In the genomic region with DNA sequence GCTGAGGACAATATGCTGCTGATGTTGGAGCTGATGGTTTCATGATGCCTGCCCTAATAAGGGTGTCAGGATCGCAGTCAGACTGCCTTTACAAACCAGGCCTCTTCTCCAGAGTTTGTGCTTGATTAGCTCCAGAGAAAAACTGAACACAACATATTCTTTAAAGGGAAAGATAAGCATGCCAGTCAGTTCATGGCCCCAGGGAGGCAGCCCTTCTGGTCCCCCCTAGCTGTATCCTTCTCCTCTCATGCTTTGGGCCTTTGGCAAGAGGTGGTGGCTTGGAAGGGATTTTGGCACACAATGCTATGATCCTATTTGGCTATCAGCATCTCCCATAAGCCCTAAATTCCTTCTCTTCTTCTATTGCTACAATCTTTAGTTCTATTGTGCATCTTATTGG, we compare ENCODE assay signal across 17 mouse cellular contexts.
DNase-seq lines count a peak whose midpoint lies in the region; ATAC-seq and TF ChIP-seq lines count a peak whose summit lies in the region.
"Had no signal": no experiment of that assay in that cellular context is flagged by ENCODE, and none has a peak within 500 bp of the region (broad histone marks: within the 10 kb centered on the region; RNA-seq: fewer than 3 reads in every experiment).

No protein-coding gene starts in this region.

- H3K4me1 ChIP-seq in forebrain, embryonic 12.5 days, result peaks cover 23% of the 10 kb centered on the region
- peaks cover 19% of the 10 kb centered on the region for H3K4me1 ChIP-seq in hindbrain, embryonic 15.5 days (replicated peaks)
- peaks cover 19% of the 10 kb centered on the region for H3K4me1 ChIP-seq in midbrain, embryonic 16.5 days (ENCODE audit: control insufficient read depth, insufficient read depth, low read length)
- H3K4me1 ChIP-seq: embryonic facial prominence, embryonic 15.5 days; limb, embryonic 13.5 days; liver, embryonic 15.5 days had no signal

- H3K9ac ChIP-seq in forebrain, embryonic 12.5 days, result no peak overlapping the region
- no peak overlapping the region for H3K9ac ChIP-seq in hindbrain, embryonic 15.5 days
- no peak overlapping the region for H3K9ac ChIP-seq in midbrain, embryonic 16.5 days (ENCODE audit: low read depth, low read length)
- H3K9ac ChIP-seq: embryonic facial prominence, embryonic 15.5 days; limb, embryonic 13.5 days; liver, embryonic 15.5 days; neural tube, embryonic 12.5 days had no signal

- DNase-seq in layer of hippocampus, adult 2 months (ENCODE audit: low spot score in 2 of 2), result no peak
- DNase-seq in layer of hippocampus, postnatal 36 days, result no peak
- DNase-seq in thymus, postnatal 4 days, result no peak
- no peak for DNase-seq in left cerebral cortex, adult 2 months (ENCODE audit: extremely low spot score in 1 of 2, low spot score in 2 of 2)
- no peak for DNase-seq in adrenal gland, postnatal 25 days
- DNase-seq: gastrocnemius, postnatal 25 days; kidney, adult 18-20 months; kidney, postnatal 4 days; lung, postnatal 10 days had no signal

- no peaks in the 10 kb centered on the region for H3K36me3 ChIP-seq in forebrain, embryonic 12.5 days (replicated peaks)
- H3K36me3 ChIP-seq in hindbrain, embryonic 15.5 days, result no peaks in the 10 kb centered on the region
- H3K36me3 ChIP-seq in midbrain, embryonic 16.5 days (ENCODE audit: control insufficient read depth, insufficient read depth, low read length), result no peaks in the 10 kb centered on the region
- H3K36me3 ChIP-seq: embryonic facial prominence, embryonic 15.5 days; limb, embryonic 13.5 days; liver, embryonic 15.5 days; neural tube, embryonic 12.5 days had no signal

- no peak overlapping the region for H3K4me3 ChIP-seq in layer of hippocampus, adult 2 months
- H3K4me3 ChIP-seq in forebrain, embryonic 12.5 days (replicated peaks), result no peak overlapping the region
- H3K4me3 ChIP-seq in hindbrain, embryonic 15.5 days, result no peak overlapping the region
- no peak overlapping the region for H3K4me3 ChIP-seq in midbrain, embryonic 16.5 days (ENCODE audit: low read depth, low read length)
- no peak overlapping the region for H3K4me3 ChIP-seq in left cerebral cortex, adult 2 months
- H3K4me3 ChIP-seq: embryonic facial prominence, embryonic 15.5 days; limb, embryonic 13.5 days; liver, embryonic 15.5 days; neural tube, embryonic 12.5 days had no signal

- no peaks in the 10 kb centered on the region for H3K27me3 ChIP-seq in forebrain, embryonic 12.5 days
- H3K27me3 ChIP-seq in hindbrain, embryonic 15.5 days, result no peaks in the 10 kb centered on the region
- no peaks in the 10 kb centered on the region for H3K27me3 ChIP-seq in midbrain, embryonic 16.5 days (ENCODE audit: control insufficient read depth, insufficient read depth, low read depth, low read length)
- H3K27me3 ChIP-seq: embryonic facial prominence, embryonic 15.5 days; limb, embryonic 13.5 days; liver, embryonic 15.5 days; neural tube, embryonic 12.5 days had no signal

- no peak overlapping the region for H3K4me2 ChIP-seq in forebrain, embryonic 12.5 days
- no peak overlapping the region for H3K4me2 ChIP-seq in hindbrain, embryonic 15.5 days
- no peak overlapping the region for H3K4me2 ChIP-seq in midbrain, embryonic 16.5 days (ENCODE audit: low read length)
- H3K4me2 ChIP-seq: embryonic facial prominence, embryonic 15.5 days; heart, embryonic 11.5 days; limb, embryonic 13.5 days; liver, embryonic 15.5 days; neural tube, embryonic 12.5 days had no signal

- WGBS in forebrain, embryonic 12.5 days, result 13% methylated on average over 1 of the region's 1 CpGs
- WGBS in hindbrain, embryonic 15.5 days, result 30% methylated on average over 1 of the region's 1 CpGs
- 22% methylated on average over 1 of the region's 1 CpGs for WGBS in midbrain, embryonic 16.5 days

- no peaks in the 10 kb centered on the region for H3K9me3 ChIP-seq in forebrain, embryonic 12.5 days
- H3K9me3 ChIP-seq in hindbrain, embryonic 15.5 days, result no peaks in the 10 kb centered on the region
- no peaks in the 10 kb centered on the region for H3K9me3 ChIP-seq in midbrain, embryonic 16.5 days (replicated peaks; ENCODE audit: control insufficient read depth, low read length, poor library complexity, severe bottlenecking)
- H3K9me3 ChIP-seq: embryonic facial prominence, embryonic 15.5 days; limb, embryonic 13.5 days; liver, embryonic 15.5 days; neural tube, embryonic 12.5 days had no signal

- peak overlapping the region; percentile 67; the same call in 1 of the 2 replicates for H3K27ac ChIP-seq in layer of hippocampus, adult 2 months
- peak overlapping the region; percentile 83 for H3K27ac ChIP-seq in forebrain, embryonic 12.5 days
- H3K27ac ChIP-seq in hindbrain, embryonic 15.5 days (replicated peaks), result peak overlapping the region; percentile 76
- peak overlapping the region; percentile 30; the same call in 1 of the 2 replicates for H3K27ac ChIP-seq in midbrain, embryonic 16.5 days (ENCODE audit: low read length)
- no peak overlapping the region for H3K27ac ChIP-seq in left cerebral cortex, adult 2 months
- H3K27ac ChIP-seq: embryonic facial prominence, embryonic 15.5 days; limb, embryonic 13.5 days; liver, embryonic 15.5 days; neural tube, embryonic 12.5 days had no signal

- peak; percentile 30; the same call in 1 of the 2 replicates for ATAC-seq in forebrain, embryonic 12.5 days (ENCODE audit: low FRiP score)
- no peak for ATAC-seq in hindbrain, embryonic 15.5 days (ENCODE audit: low FRiP score, low read depth)
- no peak for ATAC-seq in midbrain, embryonic 16.5 days

- intact Hi-C loops in left cerebral cortex, adult 2 months (cut with DNase I), result no loop called here

- no peak for TF ChIP-seq CTCF in layer of hippocampus, adult 2 months (conservative IDR thresholded peaks at IDR 0.05)
- no peak for TF ChIP-seq CTCF in left cerebral cortex, adult 2 months (IDR thresholded peaks at IDR 0.05)
